Mouse (Mus musculus) layer of hippocampus, postnatal 36 days (tissue): ENCODE data around the gene Slc22a4. TPM values are rescaled to one million over a fixed set of nuclear protein-coding genes. Genes with fewer than 3 reads are reported as not detected.
"Not testable (repeated sequence)": the region's sequence is repeated elsewhere in the genome, so short reads cannot be mapped to it uniquely, and the experiment has no call there.

Experiments
- DNase-seq, 2 experiments: peaks; one replicate each; pipeline ENCODE4 v3.0.0; 2022
- total RNA-seq, 2 experiments: library from RNA; stranded (reverse); gene quantifications; 2 replicates each; pipeline ENCODE4 v1.2.3; 2021

Slc22a4 gene
- total RNA-seq, 2 experiments from 2014 or later, result 4.2 to 6.9 TPM

- DNase-seq, result no peak
Measured at GRCm38 (mm10) chr11:54004734-54005133, 23.2 kb downstream of the Slc22a4 start.

- no peak for DNase-seq
Measured at GRCm38 (mm10) chr11:54004221-54004620, 23.7 kb downstream of the Slc22a4 start.

GRCm38 (mm10) chr11:54002761-54003717 is 24.9 kb downstream of the Slc22a4 start:
- DNase-seq, result peak; percentile 37 to 56

GRCm38 (mm10) chr11:54002147-54002760 is 25.6 kb downstream of the Slc22a4 start:
- DNase-seq, result peak; percentile 63 to 66

- DNase-seq, result no peak
Measured at GRCm38 (mm10) chr11:53997661-53998060, 30.2 kb downstream of the Slc22a4 start.

GRCm38 (mm10) chr11:53992264-53992663 is 35.6 kb downstream of the Slc22a4 start:
- no peak for DNase-seq

- DNase-seq, result no peak
Measured at GRCm38 (mm10) chr11:53989232-53989631, 38.7 kb downstream of the Slc22a4 start.

GRCm38 (mm10) chr11:53988081-53988480 is 39.8 kb downstream of the Slc22a4 start:
- no peak for DNase-seq

- no peak for DNase-seq
Measured at GRCm38 (mm10) chr11:53981396-53981795, 46.5 kb downstream of the Slc22a4 start.

- peak; percentile 20 to 32 for DNase-seq
Measured at GRCm38 (mm10) chr11:53979788-53980621, 47.9 kb downstream of the Slc22a4 start, which contains the start of gene Slc22a21. TSS of gene Slc22a21 (minus strand) at chr11:53980332.

- DNase-seq, result not testable (repeated sequence)
Measured at GRCm38 (mm10) chr11:53979456-53979787, 48.5 kb downstream of the Slc22a4 start.

GRCm38 (mm10) chr11:53977672-53978071 is 50.2 kb downstream of the Slc22a4 start:
- no peak for DNase-seq

- DNase-seq, result no peak
Measured at GRCm38 (mm10) chr11:53975559-53975958, 52.3 kb downstream of the Slc22a4 start.

- peak in 1 of 2 experiments; percentile 3 for DNase-seq
Measured at GRCm38 (mm10) chr11:53958984-53959383, 68.9 kb downstream of the Slc22a4 start.

- DNase-seq, result not testable (repeated sequence)
Measured at GRCm38 (mm10) chr11:53958176-53958575, 69.7 kb downstream of the Slc22a4 start.

GRCm38 (mm10) chr11:53956636-53957035 is 71.3 kb downstream of the Slc22a4 start:
- DNase-seq, result no peak

- DNase-seq, result no peak
Measured at GRCm38 (mm10) chr11:53954653-53955052, 73.2 kb downstream of the Slc22a4 start.

- not testable (repeated sequence) for DNase-seq
Measured at GRCm38 (mm10) chr11:53950133-53950532, 77.8 kb downstream of the Slc22a4 start.
